Mouse (Mus musculus) embryonic facial prominence, embryonic 10.5 days (tissue): Measurements from ENCODE around the gene Sgpp2. TPM values are rescaled to one million over a fixed set of nuclear protein-coding genes. Genes with fewer than 3 reads are reported as not detected.

Source experiments
- DNase-seq: peaks from one replicate; pipeline ENCODE4 v3.0.0-alpha.2; 2017; ENCODE audit warnings: low spot score
- H3K27ac ChIP-seq: fragments of 300-500 bp; sonication (generic); replicated peaks from 2 replicates; pipeline ENCODE4 v1.5.1; 2016; ENCODE audit warnings: mild to moderate bottlenecking
- H3K27me3 ChIP-seq: fragments of 300-500 bp; sonication (generic); replicated peaks from 2 replicates; pipeline ENCODE4 v1.6.1; 2016; ENCODE audit warnings: low read depth, mild to moderate bottlenecking; ENCODE audit not compliant: poor library complexity, severe bottlenecking
- H3K36me3 ChIP-seq: fragments of 300-500 bp; sonication (generic); replicated peaks from 2 replicates; pipeline ENCODE4 v1.6.1; 2016; ENCODE audit warnings: mild to moderate bottlenecking, moderate library complexity
- H3K4me1 ChIP-seq: fragments of 300-500 bp; sonication (generic); 2 replicates; pipeline ENCODE4 v1.6.1; 2016
- H3K4me3 ChIP-seq: fragments of 300-500 bp; sonication (generic); 2 replicates; pipeline ENCODE4 v1.5.1; 2016; ENCODE audit warnings: mild to moderate bottlenecking, moderate library complexity
- H3K9me3 ChIP-seq: fragments of 300-500 bp; sonication (generic); 2 replicates; pipeline ENCODE4 v1.6.1; 2016; ENCODE audit warnings: mild to moderate bottlenecking
- WGBS: fragments of 180-500 bp; shearing (Covaris S2); methylation state at CpG from one replicate; pipeline ENCODE4 v1.1.7; 2016; 5-methylcytosine and 5-hydroxymethylcytosine counted together
- polyA plus RNA-seq: library from polyadenylated mRNA; unstranded; fragments of >200 nt; fragmentation: Nextera tagmentation; extraction: Ambion mirVana; gene quantifications from 2 replicates; pipeline ENCODE4 v1.2.1, GENCODE M21; 2016

Sgpp2 gene
- polyA plus RNA-seq, 1 experiment from 2014 or later: 9.0 TPM

DNA sequence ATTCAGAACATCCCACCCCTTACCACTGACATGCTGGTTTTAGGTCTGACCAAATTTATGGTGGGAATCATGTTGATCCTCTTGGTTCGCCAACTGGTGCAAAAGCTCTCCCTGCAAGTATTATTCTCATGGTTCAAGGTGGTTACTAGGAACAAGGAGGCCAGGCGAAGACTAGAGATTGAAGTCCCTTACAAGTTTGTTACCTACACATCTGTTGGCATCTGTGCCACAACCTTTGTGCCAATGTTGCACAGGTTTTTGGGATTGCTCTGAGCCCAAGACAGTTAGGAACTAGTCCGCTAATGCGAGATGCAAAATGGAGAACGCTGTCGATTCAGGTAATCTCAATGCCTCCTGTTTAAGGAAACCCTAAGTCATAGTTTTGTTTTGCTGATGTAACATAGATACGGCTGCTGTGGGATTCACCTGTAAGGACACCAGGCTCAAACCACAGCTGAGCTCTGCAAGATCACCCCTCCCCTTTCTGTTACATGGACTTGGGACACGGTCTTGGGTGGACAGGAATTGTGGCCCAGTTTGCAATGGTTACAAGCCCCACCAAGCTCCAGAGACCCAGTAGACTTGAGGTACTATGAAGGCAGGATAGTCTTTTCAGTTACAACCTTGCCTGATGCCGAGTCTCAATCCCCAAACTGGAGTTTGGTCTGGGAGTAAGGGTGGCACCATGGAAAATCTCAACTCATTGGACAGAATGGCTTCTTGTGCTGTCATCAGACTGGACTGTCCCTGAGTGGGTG, 107.2 kb downstream of the Sgpp2 start:
- DNase-seq: no peak
- H3K36me3 ChIP-seq: peaks cover 39% of the 10 kb centered on the region
- 95% methylated on average over 9 of the region's 9 CpGs for WGBS
- H3K9me3 ChIP-seq: no peaks in the 10 kb centered on the region
- H3K27me3 ChIP-seq: no peaks in the 10 kb centered on the region
- H3K27ac ChIP-seq: no peak overlapping the region
- no peak overlapping the region for H3K4me3 ChIP-seq
- peaks cover 5% of the 10 kb centered on the region for H3K4me1 ChIP-seq

- peaks cover 3% of the 10 kb centered on the region; the same call in 1 of the 2 replicates for H3K4me1 ChIP-seq
- H3K27ac ChIP-seq: no peak overlapping the region
- peak; percentile 84 for DNase-seq
- H3K9me3 ChIP-seq: no peaks in the 10 kb centered on the region
- no peak overlapping the region for H3K4me3 ChIP-seq
- H3K36me3 ChIP-seq: peaks cover 54% of the 10 kb centered on the region
- WGBS: 45% methylated on average over 4 of the region's 4 CpGs
- H3K27me3 ChIP-seq: no peaks in the 10 kb centered on the region
Observed at GRCm38 (mm10) chr1:78419593-78419992, 109.4 kb downstream of the Sgpp2 start.

- Histone ChIP-seq H3K4me1 (peaks cover 3% of the 10 kb centered on the region; the same call in 1 of the 2 replicates), H3K9me3 (no peaks in the 10 kb centered on the region), H3K4me3 (no peak overlapping the region), H3K27ac (no peak overlapping the region), H3K27me3 (no peaks in the 10 kb centered on the region), H3K36me3 (peaks cover 61% of the 10 kb centered on the region)
- WGBS: 91% methylated on average over 6 of the region's 6 CpGs
- DNase-seq: no peak
Observed at GRCm38 (mm10) chr1:78420271-78420670, 110.1 kb downstream of the Sgpp2 start.

- no peaks in the 10 kb centered on the region for H3K9me3 ChIP-seq
- H3K36me3 ChIP-seq: peaks cover 63% of the 10 kb centered on the region
- no peak for DNase-seq
- peaks cover 5% of the 10 kb centered on the region; the same call in 1 of the 2 replicates for H3K4me1 ChIP-seq
- H3K27ac ChIP-seq: no peak overlapping the region
- H3K27me3 ChIP-seq: no peaks in the 10 kb centered on the region
- WGBS: 89% methylated on average over 5 of the region's 5 CpGs
- H3K4me3 ChIP-seq: no peak overlapping the region
Observed at GRCm38 (mm10) chr1:78421749-78422148, 111.6 kb downstream of the Sgpp2 start.

- H3K27me3 ChIP-seq: no peaks in the 10 kb centered on the region
- H3K36me3 ChIP-seq: peaks cover 55% of the 10 kb centered on the region
- DNase-seq: no peak
- no peaks in the 10 kb centered on the region for H3K9me3 ChIP-seq
- no peak overlapping the region for H3K4me3 ChIP-seq
- H3K27ac ChIP-seq: no peak overlapping the region
- 49% methylated on average over 2 of the region's 2 CpGs for WGBS
- H3K4me1 ChIP-seq: peaks cover 6% of the 10 kb centered on the region; the same call in 1 of the 2 replicates
Observed at GRCm38 (mm10) chr1:78422576-78422975, 112.4 kb downstream of the Sgpp2 start.

GRCm38 (mm10) chr1:78424848-78425247, 114.7 kb downstream of the Sgpp2 start:
- peaks cover 13% of the 10 kb centered on the region for H3K4me1 ChIP-seq
- no peaks in the 10 kb centered on the region for H3K27me3 ChIP-seq
- no peak overlapping the region for H3K4me3 ChIP-seq
- WGBS: 93% methylated on average over 4 of the region's 4 CpGs
- peaks cover 49% of the 10 kb centered on the region for H3K36me3 ChIP-seq
- H3K27ac ChIP-seq: no peak overlapping the region
- H3K9me3 ChIP-seq: no peaks in the 10 kb centered on the region
- no peak for DNase-seq

DNA sequence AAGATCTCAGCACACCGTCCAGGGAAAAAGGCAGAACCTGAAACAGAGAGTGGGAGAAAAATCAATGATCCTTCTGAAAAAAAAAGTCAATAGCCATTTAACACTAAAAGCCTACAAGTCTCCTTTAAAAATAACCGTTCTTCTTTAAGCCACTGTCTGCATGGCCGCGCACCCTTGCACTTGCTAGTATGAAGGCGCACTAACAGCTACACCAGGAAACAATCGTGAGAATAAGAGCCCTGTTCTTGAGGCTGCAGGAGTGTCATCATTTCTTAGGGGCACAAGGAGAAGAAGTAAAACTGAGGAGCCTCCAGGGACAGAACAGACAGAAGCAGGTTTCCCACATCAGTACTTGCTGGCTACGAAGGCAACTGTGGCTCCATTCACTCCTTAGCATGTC, 115.2 kb downstream of the Sgpp2 start:
- no peak overlapping the region for H3K4me3 ChIP-seq
- no peaks in the 10 kb centered on the region for H3K27me3 ChIP-seq
- WGBS: 92% methylated on average over 7 of the region's 7 CpGs
- H3K9me3 ChIP-seq: no peaks in the 10 kb centered on the region
- peaks cover 49% of the 10 kb centered on the region for H3K36me3 ChIP-seq
- DNase-seq: no peak
- H3K27ac ChIP-seq: no peak overlapping the region
- H3K4me1 ChIP-seq: peaks cover 13% of the 10 kb centered on the region

- no peaks in the 10 kb centered on the region for H3K27me3 ChIP-seq
- no peak overlapping the region for H3K4me3 ChIP-seq
- H3K27ac ChIP-seq: no peak overlapping the region
- peaks cover 15% of the 10 kb centered on the region for H3K4me1 ChIP-seq
- peaks cover 42% of the 10 kb centered on the region for H3K36me3 ChIP-seq
- no peak for DNase-seq
- 88% methylated on average over 7 of the region's 7 CpGs for WGBS
- no peaks in the 10 kb centered on the region for H3K9me3 ChIP-seq
Observed at GRCm38 (mm10) chr1:78425793-78426700, 115.9 kb downstream of the Sgpp2 start.

DNA sequence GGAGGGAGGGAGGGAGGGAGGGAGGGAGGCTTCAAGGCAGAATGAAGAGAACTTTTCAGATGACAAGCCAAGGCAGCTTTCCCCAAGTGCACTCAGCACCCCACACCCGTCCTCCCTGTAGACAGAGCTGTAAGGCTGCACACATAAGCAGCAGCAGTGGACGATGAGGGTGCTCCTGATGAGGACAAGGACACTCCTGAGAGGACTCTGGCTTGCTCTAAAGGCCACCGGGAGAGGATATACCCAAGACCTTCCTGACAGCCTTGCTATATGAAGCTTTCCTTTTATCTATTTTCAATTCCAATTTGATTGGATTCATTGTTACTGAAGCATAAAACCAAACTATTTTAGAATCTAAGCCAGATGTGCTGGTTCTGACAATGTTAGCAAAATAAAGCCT, 116.7 kb downstream of the Sgpp2 start:
- Histone ChIP-seq H3K4me1 (peaks cover 21% of the 10 kb centered on the region), H3K27me3 (no peaks in the 10 kb centered on the region), H3K9me3 (no peaks in the 10 kb centered on the region), H3K27ac (no peak overlapping the region), H3K4me3 (no peak overlapping the region), H3K36me3 (peaks cover 36% of the 10 kb centered on the region)
- 71% methylated on average over 3 of the region's 3 CpGs for WGBS
- DNase-seq: no peak

DNA sequence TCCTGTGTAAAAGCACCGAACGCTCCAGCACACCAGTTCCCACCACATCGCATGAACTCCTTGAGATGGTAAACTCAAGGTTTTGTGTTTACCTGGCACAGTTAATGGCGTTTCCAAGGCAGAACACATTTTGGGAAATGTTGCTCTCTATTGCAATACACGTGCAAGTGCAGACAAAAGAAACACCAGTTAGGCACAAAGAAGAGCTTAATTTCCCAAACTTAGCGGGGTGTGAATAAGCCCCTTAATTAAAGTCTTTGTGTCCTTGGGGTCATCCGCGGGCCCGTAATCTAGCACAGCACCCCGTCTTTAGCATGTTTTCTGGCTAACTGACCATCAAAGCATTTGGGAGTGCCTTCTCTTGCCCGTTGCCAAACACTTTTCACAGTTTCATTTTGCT, 118.7 kb downstream of the Sgpp2 start:
- DNase-seq: no peak

GRCm38 (mm10) chr1:78433472-78433871, 123.3 kb downstream of the Sgpp2 start:
- WGBS: 92% methylated on average over 9 of the region's 9 CpGs
- H3K4me3 ChIP-seq: no peak overlapping the region
- H3K27me3 ChIP-seq: no peaks in the 10 kb centered on the region
- peaks cover 10% of the 10 kb centered on the region; the same call in 1 of the 2 replicates for H3K36me3 ChIP-seq
- H3K27ac ChIP-seq: no peak overlapping the region
- peaks cover 15% of the 10 kb centered on the region for H3K4me1 ChIP-seq
- DNase-seq: no peak
- no peaks in the 10 kb centered on the region for H3K9me3 ChIP-seq

More for the DNA sequence above, 118.7 kb downstream of the Sgpp2 start:
- H3K4me1 ChIP-seq: peaks cover 18% of the 10 kb centered on the region
- H3K9me3 ChIP-seq: no peaks in the 10 kb centered on the region
- no peak overlapping the region for H3K27ac ChIP-seq
- H3K36me3 ChIP-seq: peaks cover 26% of the 10 kb centered on the region
- 49% methylated on average over 11 of the region's 11 CpGs for WGBS
- H3K4me3 ChIP-seq: no peak overlapping the region
- H3K27me3 ChIP-seq: no peaks in the 10 kb centered on the region

DNA sequence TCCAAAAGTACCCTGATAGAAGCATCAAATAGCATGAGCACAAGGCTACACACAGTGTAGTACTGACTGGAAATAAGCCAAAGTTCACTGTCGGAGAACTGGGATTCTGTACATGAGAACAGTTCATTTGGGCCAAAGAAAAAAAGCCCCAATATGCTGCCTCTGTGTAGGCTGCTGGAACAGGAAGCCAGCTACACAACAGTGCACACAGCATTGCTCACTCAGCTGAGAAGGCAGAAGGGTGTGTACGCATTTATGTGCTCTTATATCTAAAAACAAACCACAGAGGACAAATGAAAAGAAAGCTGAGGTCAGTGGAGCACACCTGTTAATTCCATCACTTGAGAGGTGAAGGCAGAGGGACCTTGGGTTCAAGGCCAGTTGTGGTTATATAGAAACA, 125.8 kb downstream of the Sgpp2 start:
- Histone ChIP-seq H3K4me1 (peaks cover 6% of the 10 kb centered on the region), H3K4me3 (no peak overlapping the region), H3K27me3 (no peaks in the 10 kb centered on the region), H3K27ac (no peak overlapping the region), H3K36me3 (peaks cover 24% of the 10 kb centered on the region), H3K9me3 (no peaks in the 10 kb centered on the region)
- 88% methylated on average over 2 of the region's 2 CpGs for WGBS
- no peak for DNase-seq
